Mouse (Mus musculus) hindbrain, embryonic 14.5 days (tissue): ENCODE measurements around the gene Zdhhc7. TPM values are rescaled to one million over a fixed set of nuclear protein-coding genes. Genes with fewer than 3 reads are reported as not detected.

Experiments
- ATAC-seq: fragments of 200-750 bp; cut with Nextera tagmentation; 2 replicates; pipeline ENCODE4 v1.8.0; 2017; ENCODE audit warnings: moderate number of reproducible peaks, mild to moderate bottlenecking, moderate TSS enrichment, moderate library complexity; ENCODE audit not compliant: low FRiP score
- DNase-seq: peaks from one replicate; pipeline ENCODE4 v3.0.0-alpha.2; 2015; ENCODE audit warnings: low spot score
- H3K27ac ChIP-seq: fragments of 300-500 bp; sonication (generic); 2 replicates; pipeline ENCODE4 v1.5.1; 2014; ENCODE audit warnings: mild to moderate bottlenecking, moderate library complexity
- H3K27me3 ChIP-seq: fragments of 300-500 bp; sonication (generic); 2 replicates; pipeline ENCODE4 v1.6.1; 2014; ENCODE audit warnings: mild to moderate bottlenecking, low read length, mixed read lengths; ENCODE audit not compliant: control insufficient read depth, insufficient read depth
- H3K36me3 ChIP-seq: fragments of 300-500 bp; sonication (generic); replicated peaks from 2 replicates; pipeline ENCODE4 v1.6.1; 2014; ENCODE audit not compliant: control insufficient read depth, insufficient read depth
- H3K4me1 ChIP-seq: fragments of 300-500 bp; sonication (generic); replicated peaks from 2 replicates; pipeline ENCODE4 v1.6.1; 2014; ENCODE audit warnings: antibody characterized with exemption, low read length, mixed read lengths; ENCODE audit not compliant: control insufficient read depth, insufficient read depth
- H3K4me2 ChIP-seq: fragments of 300-500 bp; sonication (generic); replicated peaks from 2 replicates; pipeline ENCODE4 v1.6.1; 2014; ENCODE audit warnings: mild to moderate bottlenecking, moderate library complexity
- H3K4me3 ChIP-seq: fragments of 300-500 bp; sonication (generic); replicated peaks from 2 replicates; pipeline ENCODE4 v1.5.1; 2014; ENCODE audit warnings: mild to moderate bottlenecking, low read length
- H3K9ac ChIP-seq: fragments of 300-500 bp; sonication (generic); 2 replicates; pipeline ENCODE4 v1.6.1; 2014
- H3K9me3 ChIP-seq: fragments of 300-500 bp; sonication (generic); 2 replicates; pipeline ENCODE4 v1.6.1; 2016; ENCODE audit warnings: low read length; ENCODE audit not compliant: control insufficient read depth
- WGBS: fragments of 180-500 bp; shearing (Covaris S2); extraction: QIAGEN DNeasy Blood & Tissue Kit; methylation state at CpG from one replicate; pipeline ENCODE4 v1.1.7; 2014; 5-methylcytosine and 5-hydroxymethylcytosine counted together
- polyA plus RNA-seq: library from polyadenylated mRNA; unstranded; fragments of >200 nt; fragmentation: Nextera tagmentation; extraction: Ambion mirVana; gene quantifications from 2 replicates; pipeline ENCODE4 v1.2.1, GENCODE M21; 2014

Gene Zdhhc7
- polyA plus RNA-seq, 1 experiment from 2014 or later, result 26.4 TPM

DNA sequence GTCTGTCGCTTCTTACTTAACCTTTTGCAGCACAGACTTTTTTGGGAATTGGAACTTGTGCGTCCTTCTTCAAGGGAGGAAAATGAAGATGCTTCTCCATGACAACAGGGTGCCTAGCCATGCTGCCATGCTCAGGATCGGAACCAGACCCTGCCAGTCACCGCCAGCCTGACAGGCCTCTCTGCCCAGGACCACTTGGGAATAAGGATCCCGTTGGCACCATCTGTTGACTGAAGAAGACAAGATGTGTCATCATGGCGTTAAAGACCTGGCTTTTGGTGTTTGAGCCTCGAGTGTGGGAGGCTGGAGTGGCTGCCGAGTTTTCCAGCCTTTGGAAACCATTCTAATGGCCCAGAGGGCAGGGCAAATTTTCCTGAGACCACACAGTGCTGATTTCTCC, 63.7 kb downstream of the Zdhhc7 start:
- 79% methylated on average over 8 of the region's 8 CpGs for WGBS
- DNase-seq, result no peak
- ATAC-seq, result no peak

DNA sequence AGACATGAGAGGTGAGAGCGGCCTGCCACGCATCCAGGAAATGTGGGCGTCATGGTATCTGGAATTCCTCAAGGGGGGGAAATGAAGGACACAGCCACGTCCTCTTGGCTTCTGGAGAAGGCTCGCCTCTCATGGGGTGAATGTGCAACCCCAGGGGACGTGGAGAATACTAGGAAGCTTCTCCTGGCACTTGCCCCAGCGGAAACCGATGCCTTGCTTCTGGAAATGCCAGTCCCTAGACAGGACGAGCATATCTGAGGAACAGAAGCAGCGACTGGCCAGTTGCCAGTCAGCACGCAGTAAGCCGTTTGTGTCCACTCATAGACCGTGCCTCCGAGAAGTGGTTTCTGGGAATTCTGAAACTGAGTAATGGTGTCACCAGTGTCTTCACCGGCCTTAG, 64.1 kb downstream of the Zdhhc7 start:
- H3K36me3 ChIP-seq, result no peaks in the 10 kb centered on the region
- no peak overlapping the region for H3K27ac ChIP-seq
- no peak overlapping the region for H3K9ac ChIP-seq
- H3K9me3 ChIP-seq, result no peaks in the 10 kb centered on the region
- H3K4me2 ChIP-seq, result no peak overlapping the region
- WGBS, result 79% methylated on average over 15 of the region's 15 CpGs
- no peaks in the 10 kb centered on the region for H3K4me1 ChIP-seq
- DNase-seq (no peak), ATAC-seq (no peak)
- H3K27me3 ChIP-seq, result no peaks in the 10 kb centered on the region
- H3K4me3 ChIP-seq, result no peak overlapping the region

More for the DNA sequence above, 63.7 kb downstream of the Zdhhc7 start:
- H3K4me2 ChIP-seq, result no peak overlapping the region
- H3K9ac ChIP-seq, result no peak overlapping the region
- H3K36me3 ChIP-seq, result no peaks in the 10 kb centered on the region
- no peak overlapping the region for H3K4me3 ChIP-seq
- no peaks in the 10 kb centered on the region for H3K4me1 ChIP-seq
- H3K9me3 ChIP-seq, result no peaks in the 10 kb centered on the region
- H3K27me3 ChIP-seq, result no peaks in the 10 kb centered on the region
- no peak overlapping the region for H3K27ac ChIP-seq

DNA sequence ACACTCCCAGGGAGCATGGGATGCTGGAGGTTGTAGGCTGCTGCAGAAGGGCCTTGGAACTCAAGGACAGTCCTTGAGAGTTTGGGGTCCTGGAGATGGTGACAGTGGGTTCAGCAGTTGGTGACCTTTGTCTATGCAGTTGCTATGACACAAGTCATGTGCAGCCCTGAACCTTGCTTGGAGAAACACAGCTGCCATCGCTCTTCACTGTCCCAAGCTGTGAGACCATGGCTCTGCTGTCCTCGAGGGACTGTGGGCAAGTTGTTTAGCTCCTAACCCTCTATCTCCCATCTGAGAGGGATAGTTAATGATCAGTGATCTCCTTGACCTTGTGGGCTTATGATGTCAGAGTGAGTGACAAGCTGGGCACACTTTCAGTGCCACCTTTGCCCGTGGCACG, 64.7 kb downstream of the Zdhhc7 start:
- Histone ChIP-seq H3K9me3 (no peaks in the 10 kb centered on the region), H3K27ac (no peak overlapping the region), H3K36me3 (no peaks in the 10 kb centered on the region), H3K4me3 (no peak overlapping the region), H3K4me2 (no peak overlapping the region), H3K4me1 (no peaks in the 10 kb centered on the region), H3K27me3 (no peaks in the 10 kb centered on the region), H3K9ac (no peak overlapping the region)
- no peak for ATAC-seq
- DNase-seq, result no peak
- WGBS, result 74% methylated on average over 4 of the region's 4 CpGs

DNA sequence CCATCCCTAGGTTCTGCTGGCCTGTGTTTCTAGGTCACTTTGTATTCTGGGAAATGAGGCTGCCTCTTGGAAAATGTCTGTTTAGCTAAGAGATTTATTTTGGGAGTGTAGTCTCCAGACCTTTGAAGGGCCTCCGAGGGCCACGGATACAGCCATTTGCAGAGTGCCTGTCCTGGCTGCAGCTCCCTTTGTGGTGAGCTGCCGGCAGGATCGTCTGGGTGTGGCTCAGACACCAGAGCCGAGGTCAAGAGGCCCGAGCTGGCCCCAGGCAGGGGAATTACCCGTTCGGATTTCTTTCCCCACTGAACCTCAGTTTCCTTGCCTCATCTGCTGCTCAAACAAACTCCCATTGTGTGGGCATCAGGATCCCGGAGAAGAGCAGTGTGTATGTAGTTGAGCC, 65.2 kb downstream of the Zdhhc7 start:
- Histone ChIP-seq H3K27me3 (no peaks in the 10 kb centered on the region), H3K9me3 (no peaks in the 10 kb centered on the region), H3K9ac (no peak overlapping the region), H3K4me3 (no peak overlapping the region), H3K4me1 (no peaks in the 10 kb centered on the region), H3K27ac (no peak overlapping the region), H3K4me2 (no peak overlapping the region), H3K36me3 (no peaks in the 10 kb centered on the region)
- WGBS, result 36% methylated on average over 9 of the region's 9 CpGs
- DNase-seq, result no peak
- no peak for ATAC-seq

DNA sequence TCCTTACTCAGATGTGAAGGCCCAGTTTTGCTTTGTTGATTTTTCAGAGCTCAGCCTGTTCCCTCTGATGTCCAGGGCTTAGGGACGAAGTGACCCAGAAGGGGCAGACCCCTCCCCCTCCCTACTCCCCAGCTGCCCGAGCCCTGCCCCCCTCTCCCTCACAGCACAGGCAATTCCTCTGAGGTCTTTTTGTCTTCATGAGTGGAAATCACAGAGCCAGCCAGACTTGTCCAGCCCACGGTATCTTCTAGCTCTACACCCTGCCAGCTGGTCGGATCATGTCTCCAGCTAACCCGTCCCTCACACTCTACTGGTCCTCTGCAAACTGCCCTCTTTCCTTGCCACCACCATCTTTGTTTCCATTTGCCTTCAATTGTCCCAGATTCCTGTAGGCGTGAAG, 66.8 kb downstream of the Zdhhc7 start:
- H3K4me2 ChIP-seq, result no peak overlapping the region
- ATAC-seq, result no peak
- H3K9ac ChIP-seq, result no peak overlapping the region
- H3K27me3 ChIP-seq, result no peaks in the 10 kb centered on the region
- 32% methylated on average over 6 of the region's 6 CpGs for WGBS
- H3K36me3 ChIP-seq, result no peaks in the 10 kb centered on the region
- no peak for DNase-seq
- H3K9me3 ChIP-seq, result no peaks in the 10 kb centered on the region
- H3K4me3 ChIP-seq, result no peak overlapping the region
- no peak overlapping the region for H3K27ac ChIP-seq
- H3K4me1 ChIP-seq, result no peaks in the 10 kb centered on the region

DNA sequence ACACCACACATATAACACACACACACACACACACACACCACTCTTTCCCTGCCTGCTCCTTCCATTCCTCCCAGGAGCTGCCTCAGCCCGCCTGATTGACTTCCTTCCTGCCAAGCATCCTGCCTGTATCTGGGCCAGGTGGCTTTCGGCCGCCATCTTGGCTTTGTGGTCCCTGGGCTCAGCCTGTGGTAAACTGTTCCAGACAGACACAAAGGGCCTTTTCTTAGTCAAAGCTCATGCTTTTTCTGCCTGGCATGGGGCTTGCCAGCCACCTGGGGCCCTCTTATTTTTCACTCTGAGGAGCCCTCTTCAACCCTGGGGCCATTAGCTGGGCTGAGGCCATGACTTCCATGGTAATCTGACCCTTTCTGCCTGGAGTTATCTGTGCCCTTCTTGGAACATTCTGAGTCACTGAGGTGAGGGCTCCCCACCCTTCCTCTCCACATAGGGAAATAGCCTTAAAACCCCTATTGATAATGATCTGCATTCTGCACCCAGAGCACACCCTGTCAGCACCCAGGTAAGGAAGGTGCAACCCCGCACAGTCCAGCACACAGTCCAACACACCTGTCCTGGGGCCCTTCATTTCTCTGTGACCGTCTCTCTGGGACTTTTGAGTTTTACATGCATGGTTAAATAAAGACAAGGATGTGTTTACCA, 68.6 kb downstream of the Zdhhc7 start:
- 78% methylated on average over 5 of the region's 5 CpGs for WGBS

More for the DNA sequence above, 68.6 kb downstream of the Zdhhc7 start:
- Histone ChIP-seq H3K4me3 (no peak overlapping the region), H3K9ac (no peak overlapping the region), H3K4me2 (no peak overlapping the region), H3K4me1 (no peaks in the 10 kb centered on the region), H3K27me3 (no peaks in the 10 kb centered on the region), H3K36me3 (no peaks in the 10 kb centered on the region), H3K9me3 (no peaks in the 10 kb centered on the region), H3K27ac (no peak overlapping the region)
- ATAC-seq, result no peak
- no peak for DNase-seq

Other genes starting within 250 kb of the Zdhhc7 start
- 15.1 and 19.1 TPM in 2 replicates for gene Klhl36, start 239.2 kb downstream of the Zdhhc7 start, polyA plus RNA-seq
- gene Usp10, start 191.1 kb downstream of the Zdhhc7 start, polyA plus RNA-seq, result 103 and 117 TPM in 2 replicates
- gene Gm20388, start 190.6 kb downstream of the Zdhhc7 start, polyA plus RNA-seq, result not detected in 2 replicates
- 1.4 and 2.0 TPM in 2 replicates for gene Crispld2, start 109.0 kb downstream of the Zdhhc7 start, polyA plus RNA-seq
- 40.1 and 42.3 TPM in 2 replicates for gene 6430548M08Rik, start 12.7 kb upstream of the Zdhhc7 start, polyA plus RNA-seq
- gene Fam92b, start 76.0 kb upstream of the Zdhhc7 start, polyA plus RNA-seq, result 1.6 and 3.3 TPM in 2 replicates
- gene Gse1, start 127.0 kb upstream of the Zdhhc7 start, polyA plus RNA-seq, result 18.8 and 23.9 TPM in 2 replicates